Mouse (Mus musculus) thymus, adult 2 months (tissue): ENCODE data around the gene Ica1l. TPM values are rescaled to one million over a fixed set of nuclear protein-coding genes. Genes with fewer than 3 reads are reported as not detected.
A peak's percentile ranks its signal among the peaks of the same experiment; 100 is the strongest.
"Not testable (repeated sequence)": the region's sequence is repeated elsewhere in the genome, so short reads cannot be mapped to it uniquely, and the experiment has no call there.

Experiments
- DNase-seq: peaks from one replicate; pipeline ENCODE4 v3.0.0; 2021
- H3K27ac ChIP-seq: fragments of 200-500 bp; 2 replicates; pipeline ENCODE4 v1.5.1; 2012; ENCODE audit warnings: low read length, control low read depth; ENCODE audit not compliant: control insufficient read depth, insufficient read depth
- H3K27me3 ChIP-seq: fragments of 200-500 bp; 2 replicates; pipeline ENCODE4 v1.6.1; 2012; ENCODE audit warnings: mild to moderate bottlenecking, low read length, moderate library complexity, mixed read lengths; ENCODE audit not compliant: control insufficient read depth, insufficient read depth
- H3K36me3 ChIP-seq: fragments of 200-500 bp; 2 replicates; pipeline ENCODE4 v1.6.1; 2012; ENCODE audit warnings: mild to moderate bottlenecking, low read length, moderate library complexity; ENCODE audit not compliant: control insufficient read depth, insufficient read depth
- H3K4me1 ChIP-seq: fragments of 200-500 bp; replicated peaks from 2 replicates; pipeline ENCODE4 v1.6.1; 2012; ENCODE audit warnings: low read length; ENCODE audit not compliant: control insufficient read depth, insufficient read depth
- H3K4me3 ChIP-seq: fragments of 200-500 bp; 2 replicates; pipeline ENCODE4 v1.5.1; 2012; ENCODE audit warnings: mild to moderate bottlenecking, low read length, control low read depth, moderate library complexity; ENCODE audit not compliant: control insufficient read depth, insufficient read depth
- CTCF ChIP-seq: fragments of 200-500 bp; IDR thresholded peaks from 2 replicates; pipeline ENCODE4 v1.5.1; 2012; ENCODE audit warnings: mild to moderate bottlenecking, control low read depth, low read length, moderate library complexity, borderline replicate concordance; ENCODE audit not compliant: control insufficient read depth, poor library complexity, insufficient read depth; ENCODE audit errors: extremely low read depth
- POLR2A ChIP-seq: fragments of 200-500 bp; IDR thresholded peaks from 2 replicates; pipeline ENCODE4 v1.6.1; 2012; ENCODE audit warnings: mild to moderate bottlenecking, low read length, control low read depth, moderate library complexity; ENCODE audit not compliant: control insufficient read depth, poor library complexity, insufficient read depth; ENCODE audit errors: extremely low read depth
- WGBS: fragments of 180-500 bp; shearing (Covaris S2); methylation state at CpG from one replicate; pipeline ENCODE4 v1.1.7; 2018; 5-methylcytosine and 5-hydroxymethylcytosine counted together
- polyA plus RNA-seq: library from polyadenylated mRNA; depleted of rRNA; stranded (reverse); fragments of >200 nt; gene quantifications from 2 replicates; pipeline ENCODE4 v1.2.3, GENCODE M21; 2012; rRNA removed

Gene Ica1l
- polyA plus RNA-seq = 0.44 and 0.73 TPM in 2 replicates

DNA sequence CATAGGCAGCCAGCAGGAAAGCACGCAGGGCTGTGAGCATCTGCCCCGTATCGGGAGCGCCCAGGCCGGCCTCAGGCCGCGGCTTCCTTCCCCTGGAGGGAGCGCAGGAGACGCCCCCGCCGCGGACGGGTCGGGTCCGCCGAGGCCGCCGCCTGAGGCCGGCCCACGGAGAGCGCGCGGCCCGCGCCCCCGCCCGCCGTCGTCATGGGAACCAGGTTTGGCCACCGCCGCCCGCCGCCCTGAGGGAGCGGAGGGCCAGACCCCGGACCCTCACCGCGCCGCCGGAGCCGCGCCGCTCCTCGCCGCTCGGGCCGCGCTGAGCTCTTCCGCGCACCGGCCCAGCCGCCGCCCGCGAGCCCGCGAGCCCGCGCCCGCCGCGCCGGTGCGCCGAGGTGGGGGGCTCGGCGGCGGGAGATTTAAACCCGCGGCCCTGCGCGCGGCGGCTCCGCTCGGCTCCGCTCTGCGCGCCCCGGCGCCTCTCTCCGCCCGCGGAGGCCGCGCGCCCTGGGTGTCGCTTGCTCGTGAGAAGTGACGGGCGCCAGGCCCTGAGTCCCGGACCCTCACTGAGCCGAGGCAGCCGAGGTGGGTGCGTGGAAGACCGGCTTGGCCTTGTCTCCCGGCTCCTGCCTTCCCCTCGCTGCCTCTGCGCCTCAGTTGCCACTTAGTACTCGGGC is at the start of gene Ica1l:
Gene Ica1l, minus strand, starts transcription at position 389 of the 674 bp plus-strand sequence.
- Histone ChIP-seq H3K36me3 (no peaks in the 10 kb centered on the region), H3K4me1 (peaks cover 6% of the 10 kb centered on the region; the same call in 1 of the 2 replicates), H3K4me3 (peak within 1 kb of the TSS; percentile 63), H3K27ac (no peak within 1 kb of the TSS), H3K27me3 (peaks cover 12% of the 10 kb centered on the region; the same call in 1 of the 2 replicates)
- TF ChIP-seq POLR2A (no peak), CTCF (no peak)
- DNase-seq = peak; percentile 59
- WGBS = 3% methylated on average over 95 of the region's 99 CpGs

DNA sequence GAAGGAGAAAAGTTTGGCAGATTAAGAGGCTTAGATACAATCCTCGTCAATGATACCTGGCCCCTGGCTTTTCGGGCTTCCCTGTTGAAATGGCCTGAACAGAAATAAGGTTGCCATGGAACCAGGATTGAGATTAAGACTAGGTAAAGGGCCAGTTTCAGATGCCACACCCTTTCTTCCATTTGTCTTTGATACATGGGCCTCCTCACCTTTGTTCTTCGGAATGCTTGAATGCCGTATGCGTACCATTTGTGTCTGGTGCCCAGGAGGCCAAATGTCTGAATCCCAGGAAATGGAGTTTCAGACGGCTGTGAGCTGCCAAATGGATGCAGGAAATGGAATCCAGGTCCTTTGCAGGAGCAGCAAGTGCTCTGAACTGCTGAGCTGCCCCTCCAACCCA is 33.4 kb upstream of the Ica1l start:
- H3K4me3 ChIP-seq = no peak overlapping the region
- 96% methylated on average over 6 of the region's 6 CpGs for WGBS
- H3K27me3 ChIP-seq = no peaks in the 10 kb centered on the region
- peaks cover 50% of the 10 kb centered on the region for H3K36me3 ChIP-seq
- peak overlapping the region; percentile 78 for H3K27ac ChIP-seq
- TF ChIP-seq CTCF = no peak
- no peak for TF ChIP-seq POLR2A
- no peak for DNase-seq
- H3K4me1 ChIP-seq = peaks cover 20% of the 10 kb centered on the region

DNA sequence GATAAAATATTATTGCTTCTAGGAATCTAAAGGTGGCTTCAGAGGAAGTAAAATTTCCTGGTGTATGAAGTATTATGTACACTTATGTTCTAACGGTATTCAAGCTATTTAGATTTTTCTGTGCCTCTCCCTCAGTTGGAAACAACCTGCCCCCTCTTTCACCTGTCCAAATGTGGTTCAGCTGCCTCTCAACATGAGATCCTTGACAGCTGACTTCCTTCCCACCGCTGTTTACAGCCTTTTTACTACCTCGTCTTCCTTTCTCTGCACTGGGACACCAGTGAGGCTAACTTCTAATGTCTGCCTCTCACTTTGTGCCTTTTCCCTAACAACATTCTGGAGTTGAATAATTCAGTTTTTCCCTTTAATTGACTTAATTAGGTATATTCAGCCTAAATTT is 32.6 kb upstream of the Ica1l start:
- TF ChIP-seq CTCF (no peak), POLR2A (no peak)
- Histone ChIP-seq H3K36me3 (peaks cover 43% of the 10 kb centered on the region), H3K4me1 (peaks cover 20% of the 10 kb centered on the region), H3K27me3 (no peaks in the 10 kb centered on the region), H3K4me3 (no peak overlapping the region), H3K27ac (peak overlapping the region; percentile 84)
- 5% methylated on average over 3 of the region's 3 CpGs for WGBS
- peak; percentile 28 for DNase-seq

DNA sequence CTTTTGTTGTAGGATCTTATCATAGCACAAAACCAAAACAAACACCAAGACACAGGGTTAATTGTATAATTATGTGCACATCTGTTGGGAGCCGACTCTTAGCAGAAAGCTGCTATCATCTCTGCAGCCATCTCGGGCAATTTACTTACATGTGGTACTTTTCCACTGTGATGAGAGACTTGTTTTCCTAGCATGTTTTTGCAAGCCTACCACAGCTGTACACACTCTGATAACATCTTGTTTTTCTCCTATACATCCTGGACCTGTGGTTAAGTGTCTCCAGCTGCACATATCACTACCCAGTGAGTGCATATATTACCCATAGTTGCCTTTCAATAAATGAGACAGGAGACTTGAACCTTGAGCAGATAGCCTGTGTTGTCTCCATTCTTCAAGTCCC is 32.0 kb upstream of the Ica1l start:
- Histone ChIP-seq H3K36me3 (peaks cover 37% of the 10 kb centered on the region), H3K4me1 (peaks cover 20% of the 10 kb centered on the region), H3K4me3 (no peak overlapping the region), H3K27me3 (no peaks in the 10 kb centered on the region), H3K27ac (peak overlapping the region; percentile 99)
- peak; percentile 41 for DNase-seq
- WGBS = 15% methylated on average over 2 of the region's 2 CpGs
- no peak for TF ChIP-seq POLR2A
- no peak for TF ChIP-seq CTCF

DNA sequence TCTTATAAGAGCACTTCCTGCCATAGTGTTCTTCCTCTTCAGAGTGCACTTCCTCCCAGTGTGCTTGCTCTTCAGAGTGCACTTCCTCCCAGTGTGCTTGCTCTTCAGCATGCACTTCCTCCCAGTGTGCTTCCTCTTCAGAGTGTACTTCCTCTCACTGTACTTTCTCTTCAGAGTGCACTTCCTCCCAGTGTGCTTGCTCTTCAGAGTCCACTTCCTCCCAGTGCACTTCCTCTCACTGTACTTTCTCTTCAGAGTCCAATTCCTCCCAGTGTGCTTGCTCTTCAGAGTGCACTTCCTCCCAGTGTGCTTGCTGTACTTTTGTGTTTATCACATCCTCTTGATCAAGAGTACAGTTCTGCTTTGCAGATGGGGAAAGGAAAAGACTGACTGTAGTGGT is 27.7 kb upstream of the Ica1l start:
- peak; percentile 24 for DNase-seq
- not testable (repeated sequence) for H3K27me3 ChIP-seq, H3K4me3 ChIP-seq, H3K36me3 ChIP-seq
- Histone ChIP-seq H3K27ac (peak overlapping the region; percentile 44), H3K4me1 (peaks cover 12% of the 10 kb centered on the region)

DNA sequence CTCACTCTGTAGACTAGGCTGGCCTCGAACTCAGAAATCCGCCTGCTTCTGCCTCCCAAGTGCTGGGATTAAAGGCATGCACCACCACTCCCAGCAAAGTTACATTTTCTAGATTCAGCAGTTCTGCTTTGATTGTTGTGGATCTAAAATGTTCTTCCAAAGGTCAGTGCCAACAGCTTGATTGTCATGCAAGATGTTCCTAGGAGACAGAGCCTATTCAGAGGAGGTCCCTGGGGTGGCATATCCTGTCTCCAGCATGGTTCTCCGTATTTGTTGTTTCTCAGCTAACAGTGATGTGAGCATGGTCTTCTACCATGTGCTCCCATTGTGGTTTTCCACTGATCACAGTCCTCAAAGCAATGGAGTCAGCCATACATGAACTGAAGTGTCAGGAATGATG is 13.3 kb upstream of the Ica1l start:
- no peaks in the 10 kb centered on the region for H3K4me1 ChIP-seq
- TF ChIP-seq CTCF = no peak
- no peak for TF ChIP-seq POLR2A
- DNase-seq = no peak
- no peak overlapping the region for H3K4me3 ChIP-seq
- H3K27me3 ChIP-seq = no peaks in the 10 kb centered on the region
- WGBS = 100% methylated on average over 3 of the region's 3 CpGs
- no peak overlapping the region for H3K27ac ChIP-seq
- no peaks in the 10 kb centered on the region for H3K36me3 ChIP-seq

DNA sequence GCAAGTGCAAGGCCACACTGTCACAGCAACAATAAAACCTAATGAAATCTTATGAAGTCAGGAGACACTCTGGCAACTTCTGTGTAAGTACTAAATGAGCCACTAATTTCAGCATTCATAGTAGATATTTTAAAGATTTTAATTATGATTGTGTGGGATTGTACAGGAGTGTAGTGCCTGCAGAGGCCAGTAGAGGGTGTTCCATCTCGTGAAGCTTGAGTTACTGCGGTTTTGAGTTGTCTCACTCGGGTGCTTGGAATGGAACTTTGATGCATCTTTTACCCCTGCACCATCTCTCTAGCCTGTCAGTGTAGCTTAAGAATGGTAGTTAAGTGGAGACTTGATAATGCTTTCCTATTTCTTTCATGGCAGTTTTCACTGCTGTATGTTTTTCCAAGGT is 11.7 kb upstream of the Ica1l start:
- no peak for DNase-seq
- Histone ChIP-seq H3K27me3 (no peaks in the 10 kb centered on the region), H3K4me3 (no peak overlapping the region), H3K27ac (no peak overlapping the region), H3K4me1 (no peaks in the 10 kb centered on the region), H3K36me3 (no peaks in the 10 kb centered on the region)
- TF ChIP-seq POLR2A = no peak
- no peak for TF ChIP-seq CTCF
- WGBS = 54% methylated on average over 3 of the region's 3 CpGs

- not testable (repeated sequence) for H3K36me3 ChIP-seq, H3K4me3 ChIP-seq, H3K27ac ChIP-seq, H3K27me3 ChIP-seq, DNase-seq, H3K4me1 ChIP-seq
- 96% methylated on average over 5 of the region's 5 CpGs for WGBS
Measured at GRCm38 (mm10) chr1:60047481-60047880, 4.5 kb upstream of the Ica1l start.
